Mouse (Mus musculus) v-Abl transformed pro-B cells (cell line): ENCODE results near the gene Adgrf1.

Experiments used
- in situ Hi-C, 2 experiments: fragments of 400-800 bp; cut with MboI; formaldehyde crosslinking; loops; one replicate each; pipeline ENCODE4 v1.15.1; 2025; ENCODE audit not compliant: unreplicated experiment in 2 of 2

Gene Adgrf1

DNA sequence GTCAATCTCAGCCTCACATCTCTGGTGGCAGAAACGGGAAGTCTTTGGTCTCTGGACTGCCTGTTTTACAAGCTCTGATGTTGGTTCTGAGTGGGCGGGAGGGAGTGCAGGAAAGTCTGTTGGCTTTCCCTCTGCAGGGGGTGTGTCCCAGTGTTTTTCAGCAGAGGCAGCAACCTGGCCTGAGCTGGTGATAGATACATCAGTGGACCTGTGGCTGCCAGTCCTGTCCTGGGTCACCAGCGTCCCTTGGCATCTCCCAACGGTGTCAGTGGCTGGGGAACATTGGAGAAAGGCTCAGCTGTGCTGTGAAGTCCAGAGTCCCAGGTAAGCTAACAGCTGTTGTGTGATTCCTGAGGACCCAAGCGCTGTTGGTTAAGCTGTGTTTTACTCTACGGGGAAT is at the start of gene Adgrf1:
Gene Adgrf1 (plus strand): TSS at position 169 of the 400 bp plus-strand sequence.
- in situ Hi-C loops: loop anchor here in 1 of 2 experiments (25.0 kb wide), 1 partner anchor 408 kb away; no protein-coding TSS in a partner anchor

GRCm38 (mm10) chr17:43226101-43226500 is 44.0 kb upstream of the Adgrf1 start:
- in situ Hi-C loops: loop anchor here (5.0 kb wide), 3 partner anchors 36 to 209 kb away; partner anchors contain the start of gene Tnfrsf21 (in 1 of the 2)

DNA sequence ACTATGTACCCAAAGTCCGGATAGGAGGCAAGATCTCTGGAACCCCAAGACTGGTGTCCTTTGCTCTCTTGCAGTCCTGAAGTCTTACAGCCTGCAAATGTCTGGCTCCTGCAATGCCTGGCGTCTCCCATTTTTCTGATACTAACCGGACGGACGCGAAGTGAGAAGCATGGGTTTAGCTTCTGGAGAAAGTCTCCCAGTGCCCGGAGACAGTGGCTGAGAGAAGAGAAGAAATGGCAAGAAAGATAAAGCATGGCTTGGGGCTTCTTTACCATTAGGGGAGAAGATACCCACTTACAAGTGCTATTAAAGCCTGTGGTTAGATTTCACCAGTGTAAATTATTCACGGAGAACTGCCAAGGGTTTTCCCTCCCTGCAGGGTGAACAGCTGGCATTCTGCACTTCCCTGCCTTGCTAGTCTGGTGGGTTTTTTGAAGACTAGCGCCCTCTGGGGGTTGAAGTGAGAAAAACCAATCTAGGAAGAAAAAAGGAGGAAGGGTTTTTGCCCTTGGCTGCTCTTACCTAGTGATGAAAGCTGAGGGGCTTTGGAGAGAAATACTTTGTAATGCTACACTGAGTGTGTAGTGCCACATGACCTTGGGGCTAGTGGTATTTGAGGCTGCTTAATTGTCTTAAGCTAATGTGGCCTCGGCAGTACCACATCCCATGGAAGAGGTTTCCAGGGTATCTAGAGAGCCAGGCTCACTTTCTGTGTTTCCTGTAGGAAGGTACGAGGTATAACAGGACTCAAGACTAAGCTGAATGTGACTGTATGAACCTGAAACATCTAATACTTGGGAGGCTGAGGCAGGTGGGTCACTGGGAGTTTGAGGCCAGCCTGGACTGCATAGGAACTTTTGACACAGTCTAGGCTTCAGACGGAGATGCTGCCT is 40.3 kb upstream of the Adgrf1 start:
- in situ Hi-C loops: loop anchor here (5.0 kb wide), 3 partner anchors 32 to 213 kb away; partner anchors contain the start of gene Tnfrsf21 (in 1 of the 2)

GRCm38 (mm10) chr17:43230821-43231220 is 39.3 kb upstream of the Adgrf1 start:
- in situ Hi-C loops: no loop called here

GRCm38 (mm10) chr17:43232769-43233168 is 37.4 kb upstream of the Adgrf1 start:
- in situ Hi-C loops: no loop called here

- in situ Hi-C loops: no loop called here
These were observed 33.4 kb upstream of the Adgrf1 start for GRCm38 (mm10) chr17:43236656-43237250.

DNA sequence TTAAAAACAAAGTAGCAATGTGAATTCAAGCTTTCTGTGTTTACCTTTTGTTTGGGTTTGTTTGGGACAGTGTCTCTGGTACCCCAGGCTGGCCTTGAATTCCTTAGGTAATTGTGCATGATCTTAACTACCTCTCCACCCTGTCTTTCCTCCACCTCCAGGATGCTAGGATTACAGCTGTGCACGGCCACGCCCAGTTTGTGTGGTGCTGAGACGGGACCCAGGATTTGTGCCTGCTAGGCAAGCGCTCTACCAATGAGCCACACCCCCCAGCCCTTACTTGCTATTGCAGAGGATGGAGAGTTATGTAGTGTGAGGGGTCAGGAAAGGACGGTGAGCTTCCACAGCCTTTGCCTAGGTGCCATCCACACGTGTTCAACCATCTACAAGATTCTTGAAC is 31.1 kb upstream of the Adgrf1 start:
- in situ Hi-C loops: no loop called here

DNA sequence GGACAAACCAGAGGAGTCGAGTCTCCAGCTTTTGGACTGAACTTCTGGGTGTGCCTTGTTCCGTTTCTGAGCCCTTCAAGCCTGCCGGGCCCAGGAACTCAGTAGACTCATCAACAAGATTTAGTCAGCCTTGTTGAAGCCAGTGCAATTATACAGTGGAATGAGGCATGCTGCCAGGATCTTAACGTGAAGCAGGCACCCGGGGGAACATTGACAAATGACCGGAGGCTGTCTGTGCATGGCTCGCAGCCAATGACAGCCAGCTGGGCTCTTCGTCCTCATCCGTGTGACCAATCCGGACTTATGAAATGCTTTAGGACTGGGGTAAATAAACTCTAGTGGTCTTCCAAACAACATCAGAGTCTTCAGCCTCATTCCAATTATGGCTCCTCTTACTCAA is 29.0 kb upstream of the Adgrf1 start:
- in situ Hi-C loops: loop anchor here in 1 of 2 experiments (10.0 kb wide), 1 partner anchor 366 kb away; the partner anchor contains the start of gene Cd2ap

DNA sequence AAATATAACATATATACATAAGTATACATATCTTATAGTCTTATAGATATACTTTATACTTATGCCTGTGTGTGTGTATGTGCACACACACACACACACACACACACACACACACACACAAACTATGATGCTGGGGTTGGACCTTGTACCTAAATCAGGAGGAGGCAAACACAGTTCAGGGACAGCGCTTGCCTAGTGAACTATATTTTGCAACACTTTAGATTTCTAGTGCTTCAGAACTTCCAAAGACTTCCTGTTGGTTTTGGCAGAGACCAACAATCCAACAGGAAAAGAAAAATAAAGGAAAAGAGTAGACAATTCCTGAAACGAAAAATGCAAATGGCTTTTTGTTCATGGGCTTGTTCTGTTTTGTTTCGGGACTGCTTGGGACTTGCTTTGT is 27.5 kb upstream of the Adgrf1 start:
- in situ Hi-C loops: loop anchor here in 1 of 2 experiments (10.0 kb wide), 1 partner anchor 368 kb away; the partner anchor contains the start of gene Cd2ap

- in situ Hi-C loops: loop anchor here in 1 of 2 experiments (10.0 kb wide), 1 partner anchor 371 kb away; the partner anchor contains the start of gene Cd2ap
These were observed 24.8 kb upstream of the Adgrf1 start for GRCm38 (mm10) chr17:43245364-43245763.

GRCm38 (mm10) chr17:43247245-43247644 is 22.9 kb upstream of the Adgrf1 start:
- in situ Hi-C loops: loop anchor here in 1 of 2 experiments (10.0 kb wide), 1 partner anchor 372 kb away; the partner anchor contains the start of gene Cd2ap

DNA sequence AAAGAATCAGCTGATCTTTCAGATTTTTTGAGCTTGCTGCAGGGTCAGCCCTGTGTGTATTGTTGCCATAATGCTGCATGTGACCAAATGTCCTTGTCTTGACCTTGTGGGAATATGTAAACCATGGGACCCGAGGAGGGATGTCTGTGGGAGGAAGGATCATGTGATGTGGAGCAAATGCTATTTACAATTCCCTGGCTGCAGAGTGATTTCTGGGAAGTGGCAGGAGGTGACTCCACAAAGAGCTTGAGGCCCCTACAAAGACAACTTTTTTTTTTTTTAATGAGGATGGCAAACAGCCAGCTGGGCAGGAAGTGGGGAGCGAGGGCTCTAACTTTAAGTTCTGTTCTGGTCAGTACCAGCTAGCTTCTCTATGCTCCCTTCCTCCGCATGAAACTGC is 20.5 kb upstream of the Adgrf1 start:
- in situ Hi-C loops: loop anchor here (10.0 to 25.0 kb wide), 2 partner anchors 375 to 387 kb away; partner anchors contain the start of gene Cd2ap (in 1 of the 2)

GRCm38 (mm10) chr17:43251249-43252125 is 18.6 kb upstream of the Adgrf1 start:
- in situ Hi-C loops: loop anchor here in 1 of 2 experiments (25.0 kb wide), 1 partner anchor 389 kb away; no protein-coding TSS in a partner anchor

GRCm38 (mm10) chr17:43252846-43253245 is 17.3 kb upstream of the Adgrf1 start:
- in situ Hi-C loops: loop anchor here in 1 of 2 experiments (25.0 kb wide), 1 partner anchor 391 kb away; no protein-coding TSS in a partner anchor

GRCm38 (mm10) chr17:43254261-43254660 is 15.9 kb upstream of the Adgrf1 start:
- in situ Hi-C loops: loop anchor here in 1 of 2 experiments (25.0 kb wide), 1 partner anchor 392 kb away; no protein-coding TSS in a partner anchor

DNA sequence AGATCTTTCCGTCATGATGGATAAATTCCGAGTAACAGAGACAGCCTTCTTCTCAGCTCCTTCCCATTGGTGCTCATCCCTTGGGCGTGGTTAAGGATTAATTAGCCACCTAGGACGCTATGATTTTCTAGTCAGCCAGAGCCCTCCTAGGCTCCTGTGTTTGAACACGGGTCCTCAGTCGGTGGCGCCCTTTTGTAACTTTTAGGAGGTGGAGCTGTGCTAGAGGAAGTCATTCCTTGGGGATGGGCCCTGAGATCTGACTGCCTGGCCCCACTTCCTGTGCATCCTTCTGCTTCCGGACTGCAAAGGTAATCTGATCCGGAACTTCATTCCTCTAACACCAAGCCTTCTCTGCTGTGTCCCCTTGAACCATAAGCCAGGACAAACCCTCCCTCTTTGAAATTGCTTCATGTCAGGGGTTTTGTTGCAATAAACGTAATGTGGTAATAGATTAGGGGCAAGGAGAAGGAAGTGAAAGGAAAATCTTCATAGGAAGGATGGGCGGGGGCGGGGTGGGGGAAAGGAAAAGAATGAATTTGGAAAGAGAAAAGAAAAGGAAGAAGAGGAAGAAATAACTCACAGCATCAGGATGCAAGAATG is 13.5 kb upstream of the Adgrf1 start:
- in situ Hi-C loops: loop anchor here in 1 of 2 experiments (25.0 kb wide), 1 partner anchor 394 kb away; no protein-coding TSS in a partner anchor

DNA sequence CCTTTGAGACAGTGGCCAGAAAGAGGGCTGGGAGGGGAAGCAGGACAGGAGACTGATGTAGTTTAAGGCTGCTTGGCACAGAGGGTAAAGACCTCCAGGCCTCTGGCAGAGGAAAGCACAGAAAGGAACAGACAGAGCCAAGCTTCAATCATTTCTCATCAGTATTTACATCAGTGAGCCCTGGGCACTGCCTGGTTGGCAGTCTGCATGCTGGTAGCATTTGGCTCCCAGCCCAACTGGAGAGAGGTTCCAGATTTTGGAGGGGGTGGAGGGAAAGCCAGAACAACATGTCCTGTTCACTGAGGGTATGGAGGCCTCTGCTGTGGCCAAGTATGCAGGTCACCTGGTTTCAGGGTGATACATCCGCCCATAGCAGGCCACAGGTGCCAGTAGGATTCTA is 12.4 kb upstream of the Adgrf1 start:
- in situ Hi-C loops: loop anchor here in 1 of 2 experiments (25.0 kb wide), 1 partner anchor 395 kb away; no protein-coding TSS in a partner anchor

- in situ Hi-C loops: loop anchor here (5.0 to 25.0 kb wide), 6 partner anchors 35 to 993 kb away; no protein-coding TSS in a partner anchor
These were observed 8.2 kb upstream of the Adgrf1 start for GRCm38 (mm10) chr17:43261937-43262336.

DNA sequence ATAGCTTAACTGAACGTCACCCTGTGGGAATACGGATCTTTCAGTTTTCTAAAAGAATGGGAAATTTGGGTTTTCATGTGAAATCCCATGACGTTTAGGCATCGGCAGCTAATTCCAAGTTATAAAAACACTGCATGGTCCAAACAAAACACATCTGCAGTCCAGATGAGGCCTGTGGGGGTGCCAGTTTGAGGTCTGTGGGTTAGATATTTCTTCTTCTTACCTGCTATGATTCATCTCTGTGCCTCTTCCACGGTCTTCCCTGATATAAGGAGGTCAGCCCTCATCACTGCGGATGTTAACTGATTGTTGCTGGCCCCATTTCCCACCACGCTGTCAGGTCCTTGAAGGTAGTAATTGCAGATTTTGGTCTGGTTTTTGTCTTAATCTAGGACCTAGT is 5.4 kb upstream of the Adgrf1 start:
- in situ Hi-C loops: loop anchor here (5.0 to 25.0 kb wide), 7 partner anchors 37 to 990 kb away; no protein-coding TSS in a partner anchor
